Mouse (Mus musculus): ENCODE results near the gene Cnn3. TPM values are rescaled to one million over a fixed set of nuclear protein-coding genes. Genes with fewer than 3 reads are reported as not detected.

The Cnn3 gene
- total RNA-seq, 4 experiments from 2014 or later = 93.0 to 179 (median 135) TPM

DNA sequence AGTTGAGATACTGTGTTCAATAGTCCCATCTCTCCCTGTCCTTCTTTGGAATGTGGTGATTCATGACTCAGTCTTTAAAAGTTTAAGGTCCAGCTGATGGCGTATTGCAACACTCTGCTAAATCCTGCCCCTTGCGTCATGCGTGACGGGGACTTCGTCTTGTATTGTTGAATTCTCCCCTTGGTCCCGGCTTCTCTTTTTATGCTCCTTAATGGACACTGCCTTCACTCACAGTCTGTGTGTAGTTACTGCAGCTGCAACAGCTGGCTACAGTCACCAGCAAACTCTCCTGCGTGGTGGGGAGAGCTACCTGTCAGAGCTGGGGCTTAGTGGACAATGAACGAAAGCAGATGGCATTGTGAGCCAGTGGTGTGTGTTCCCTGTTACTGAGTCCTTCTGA, 23.2 kb downstream of the Cnn3 start:
- no peak for DNase-seq (ENCODE audit: low spot score in 2 of 2)

DNA sequence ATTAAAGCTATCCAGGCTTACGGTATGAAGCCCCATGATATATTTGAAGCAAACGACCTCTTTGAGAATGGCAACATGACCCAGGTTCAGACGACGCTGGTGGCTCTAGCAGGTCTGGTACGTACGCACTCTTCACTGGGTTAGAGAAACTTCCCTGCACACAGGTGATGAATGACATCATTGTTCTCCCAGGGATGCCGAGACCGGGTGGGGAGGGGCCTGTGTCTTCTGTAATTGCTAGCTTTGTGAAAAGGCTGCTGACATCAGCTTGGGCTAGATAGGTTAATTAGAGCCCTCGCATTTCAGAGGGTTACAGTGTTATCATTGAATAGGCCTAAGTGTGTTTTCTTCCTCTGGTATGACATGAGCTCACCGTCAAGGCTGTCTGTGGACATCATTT, 25.1 kb downstream of the Cnn3 start:
- DNase-seq (ENCODE audit: low spot score in 2 of 2) = no peak

DNA sequence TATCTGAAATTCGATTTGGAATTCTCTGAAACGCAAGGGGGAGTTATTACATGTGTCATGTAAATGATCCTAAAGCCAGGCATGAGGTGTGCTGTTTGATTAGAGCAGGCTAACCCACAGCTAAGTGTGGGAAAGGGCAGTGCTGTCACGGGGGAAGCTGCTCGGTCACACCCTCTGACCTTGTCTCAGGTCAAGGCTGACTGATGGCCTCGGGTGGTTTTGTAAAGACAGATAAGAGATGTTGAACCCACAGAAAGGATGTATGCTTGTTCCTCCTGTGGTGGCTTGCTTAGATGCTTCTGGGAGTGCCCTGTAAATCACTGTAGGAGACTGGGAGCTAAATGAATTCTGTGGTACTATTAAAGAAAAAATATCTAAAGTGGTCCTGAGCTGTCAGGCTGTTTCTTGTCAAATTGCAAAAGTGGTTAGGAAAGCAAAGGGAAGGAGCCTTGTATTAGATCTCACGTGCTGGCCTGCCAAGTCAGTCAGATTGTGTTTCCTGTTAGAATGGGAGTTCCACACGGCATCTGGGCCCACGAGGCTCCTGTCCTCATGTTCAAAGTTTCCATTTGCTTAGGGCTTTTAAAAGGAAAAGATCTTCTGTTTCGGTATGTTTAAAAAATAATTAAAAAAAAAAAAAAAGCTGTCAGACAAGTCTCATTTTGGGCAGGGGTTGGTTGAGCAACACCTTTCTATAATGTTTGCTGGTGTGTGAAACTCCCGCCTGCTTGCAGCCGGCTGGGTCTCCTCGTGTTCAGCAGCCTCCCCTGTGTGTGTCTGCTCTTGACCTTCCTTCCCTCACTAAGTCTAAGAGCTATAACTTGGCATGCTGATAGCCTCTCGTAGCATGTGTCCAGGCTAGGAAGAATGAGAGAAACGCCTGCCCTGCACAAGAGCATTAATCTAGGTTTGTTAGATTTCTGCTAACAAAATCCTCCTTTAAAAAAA, 32.5 kb downstream of the Cnn3 start:
- DNase-seq (ENCODE audit: low spot score in 2 of 2) = no peak

GRCm38 (mm10) chr3:121460473-121461193, 34.3 kb downstream of the Cnn3 start:
- DNase-seq (ENCODE audit: low spot score in 2 of 2) = no peak

DNA sequence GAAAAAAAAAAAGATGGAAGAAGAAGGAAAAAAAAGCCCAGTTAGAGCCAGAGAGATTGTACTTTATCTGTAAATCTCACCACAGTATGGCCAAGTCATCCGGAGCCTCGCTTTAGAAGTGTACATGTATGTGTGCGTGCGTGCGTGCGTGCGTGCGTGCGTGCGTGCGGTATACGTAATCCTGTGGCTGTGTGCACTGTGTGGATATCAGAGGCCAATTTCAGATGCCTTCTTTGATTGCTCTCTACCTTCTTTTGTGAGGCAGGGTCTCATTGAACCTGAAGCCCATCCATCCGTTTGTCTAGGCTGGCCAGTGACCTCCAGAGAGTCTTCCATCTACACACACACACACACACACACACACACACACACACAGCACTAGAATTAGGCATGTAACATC, 35.2 kb downstream of the Cnn3 start:
- DNase-seq (ENCODE audit: low spot score in 2 of 2) = no peak

- no peak for DNase-seq (ENCODE audit: low spot score in 2 of 2)
Observed at GRCm38 (mm10) chr3:121462782-121463181, 36.5 kb downstream of the Cnn3 start.

- no peak for DNase-seq (ENCODE audit: low spot score in 2 of 2)
Observed at GRCm38 (mm10) chr3:121464733-121465305, 38.5 kb downstream of the Cnn3 start.

- DNase-seq (ENCODE audit: low spot score in 2 of 2) = no peak
Observed at GRCm38 (mm10) chr3:121465795-121466194, 39.5 kb downstream of the Cnn3 start.

- no peak for DNase-seq (ENCODE audit: low spot score in 2 of 2)
Observed at GRCm38 (mm10) chr3:121467094-121467552, 40.8 kb downstream of the Cnn3 start.

- DNase-seq (ENCODE audit: low spot score in 2 of 2) = no peak
Observed at GRCm38 (mm10) chr3:121468136-121468535, 41.8 kb downstream of the Cnn3 start.

- no peak for DNase-seq (ENCODE audit: low spot score in 2 of 2)
Observed at GRCm38 (mm10) chr3:121469185-121469975, 43.1 kb downstream of the Cnn3 start.

GRCm38 (mm10) chr3:121471703-121472102, 45.4 kb downstream of the Cnn3 start:
- no peak for DNase-seq (ENCODE audit: low spot score in 2 of 2)

- no peak for DNase-seq (ENCODE audit: low spot score in 2 of 2)
Observed at GRCm38 (mm10) chr3:121474738-121475137, 48.4 kb downstream of the Cnn3 start.

DNA sequence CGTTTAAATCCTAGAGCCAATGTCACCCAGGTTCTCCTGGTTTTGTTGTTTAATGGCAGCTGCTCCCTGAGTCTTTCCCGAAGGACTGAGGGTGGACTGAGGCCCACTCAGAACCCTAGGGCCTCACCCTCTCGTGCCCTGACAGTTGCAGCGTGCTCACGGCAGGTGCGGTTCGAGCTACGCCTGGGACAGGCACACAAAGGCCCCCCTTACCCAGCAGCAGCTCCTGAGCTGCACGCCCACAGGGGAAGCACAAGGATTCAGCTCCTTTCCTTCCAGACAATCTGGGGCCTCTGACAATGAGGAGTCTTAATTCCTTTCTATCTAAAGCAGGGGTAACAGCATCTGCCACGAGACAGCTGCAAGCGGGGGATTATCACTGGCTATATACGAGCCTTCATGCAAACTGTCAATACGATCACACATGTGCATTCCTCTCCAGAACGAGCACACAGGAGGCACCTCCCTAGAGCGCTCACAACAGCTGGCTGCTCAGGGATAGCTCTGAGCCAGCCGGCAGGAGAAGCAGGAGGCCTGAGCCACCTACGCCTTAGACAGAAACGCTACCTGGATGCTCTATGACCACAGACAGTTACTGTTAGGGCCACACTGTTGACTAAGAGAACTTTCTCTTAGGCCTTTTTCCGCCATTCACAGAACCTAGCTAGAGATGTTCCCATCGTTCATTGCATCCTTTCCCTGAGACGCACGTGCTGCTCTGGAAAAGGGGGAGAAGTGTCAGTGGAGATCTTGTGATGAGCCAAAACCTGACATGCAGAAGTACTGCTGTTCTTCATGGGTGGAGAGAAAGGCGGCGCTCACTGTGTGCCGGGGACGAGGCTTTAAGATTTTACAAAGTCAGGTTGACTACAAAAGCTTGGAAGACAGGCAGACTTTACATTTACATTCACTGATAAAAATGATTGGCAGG, 54.0 kb downstream of the Cnn3 start:
- DNase-seq (ENCODE audit: low spot score in 2 of 2) = peak in 1 of 2 experiments; percentile 10

DNA sequence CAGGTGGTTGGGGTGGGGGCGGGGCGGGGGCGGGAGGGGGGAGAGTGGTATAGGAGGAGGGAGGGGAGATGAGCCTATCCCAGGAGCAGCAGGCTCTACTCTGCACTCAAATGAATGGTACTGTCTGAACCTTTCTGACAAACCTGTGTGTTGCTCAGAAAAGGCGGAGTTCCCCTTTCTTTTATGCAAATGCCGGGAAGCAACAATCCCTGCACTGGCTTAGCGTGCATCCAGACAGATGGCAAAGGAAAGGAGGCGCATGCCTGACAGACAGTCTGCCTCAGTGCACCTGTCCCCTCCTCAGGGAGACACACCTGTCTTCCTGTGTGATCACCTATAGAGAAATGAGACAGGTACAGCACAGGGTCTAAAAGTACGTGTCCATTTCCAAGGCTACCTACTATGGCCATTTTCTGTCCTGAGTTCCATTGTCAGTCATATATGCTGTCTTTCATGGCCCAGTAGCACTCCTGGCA, 54.7 kb downstream of the Cnn3 start:
- peak in 1 of 2 experiments; percentile 9 for DNase-seq (ENCODE audit: low spot score in 2 of 2)

DNA sequence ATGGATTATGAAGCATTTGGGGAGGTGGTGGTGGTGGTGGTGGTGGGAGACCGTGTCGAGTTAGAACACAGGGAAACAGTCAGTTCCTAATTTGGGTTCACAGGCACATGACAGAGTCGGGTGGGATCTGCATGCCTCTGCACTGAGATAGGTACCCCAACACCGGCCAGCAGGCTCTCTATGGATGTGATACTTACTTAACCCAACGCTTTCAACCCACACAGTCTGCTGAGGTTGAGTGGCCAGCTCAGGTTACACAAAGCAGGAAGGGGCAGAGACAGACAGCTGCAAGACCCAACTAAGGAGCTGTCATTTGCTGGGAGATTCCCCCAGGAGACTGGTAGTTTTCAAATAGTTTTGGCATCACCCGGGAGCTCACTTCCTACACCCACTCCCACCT, 55.3 kb downstream of the Cnn3 start:
- no peak for DNase-seq (ENCODE audit: low spot score in 2 of 2)

DNA sequence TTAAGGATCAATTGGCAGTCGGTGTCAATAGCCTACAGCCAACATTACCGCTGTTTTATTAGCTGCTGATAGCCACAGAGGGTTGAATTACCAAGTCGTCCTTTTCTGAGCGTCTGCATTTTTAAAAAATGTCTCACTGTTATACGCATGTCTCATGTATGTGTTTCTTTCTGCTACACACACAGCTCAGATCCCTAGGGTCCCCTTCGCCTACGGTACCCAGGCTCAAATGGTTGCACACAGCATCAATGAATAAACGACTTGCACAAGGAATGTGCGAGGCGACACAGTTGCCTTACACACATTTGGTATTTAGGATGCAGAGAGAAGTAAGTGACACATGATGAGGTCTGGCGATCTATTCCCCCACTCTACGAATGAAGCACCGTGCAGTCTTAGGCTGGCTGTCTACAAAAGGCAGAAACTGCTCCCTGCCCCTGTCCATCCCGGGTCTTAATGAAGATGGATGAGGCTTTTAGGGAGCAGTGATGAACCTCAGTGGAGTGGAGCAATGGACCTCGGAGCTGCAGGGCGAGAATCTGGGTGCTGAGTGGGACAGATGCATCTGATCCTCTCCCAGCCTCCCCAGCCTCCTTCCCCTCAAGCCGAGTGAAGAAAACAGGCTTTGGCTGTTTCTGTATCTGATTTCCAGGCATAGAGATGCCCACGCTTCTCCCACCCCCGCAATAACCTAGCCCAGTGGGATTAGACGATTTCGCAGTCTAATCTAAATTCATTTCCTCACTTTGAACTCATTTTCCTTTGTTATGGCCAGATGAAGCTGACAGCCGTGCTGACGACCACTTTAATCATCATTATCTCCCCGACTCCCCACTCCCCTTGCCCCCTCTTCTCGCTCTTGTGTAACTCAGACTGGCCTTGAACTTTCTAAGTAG, 57.2 kb downstream of the Cnn3 start:
- DNase-seq (ENCODE audit: low spot score in 2 of 2) = peak in 1 of 2 experiments; percentile 26

DNA sequence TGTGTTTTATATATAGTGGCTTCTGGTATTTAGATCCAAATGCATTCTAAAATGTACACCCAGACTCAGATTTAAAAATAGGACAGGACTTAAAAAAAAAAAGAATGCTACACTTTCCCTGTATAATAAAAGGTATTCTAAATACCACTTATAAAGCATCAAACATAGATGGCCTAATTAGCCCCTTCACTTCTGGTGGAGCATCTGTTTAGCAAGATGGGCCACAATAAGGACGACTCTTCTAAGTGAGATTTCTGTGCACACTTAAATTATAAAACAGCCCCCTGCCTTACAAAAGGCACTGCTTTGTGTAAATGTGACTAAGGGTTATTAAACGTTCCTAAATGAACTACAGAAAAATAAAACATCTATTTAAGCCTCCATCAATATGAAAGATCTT, 58.9 kb downstream of the Cnn3 start:
- no peak for DNase-seq (ENCODE audit: low spot score in 2 of 2)
